Mouse (Mus musculus) liver, embryonic 14.5 days (tissue): ENCODE measurements around the gene Dscam.

Experiments used
- CTCF ChIP-seq: IDR thresholded peaks from 2 replicates; pipeline ENCODE4 v1.5.1; 2016; ENCODE audit warnings: antibody characterized with exemption, low read depth, control low read depth
- EP300 ChIP-seq: IDR thresholded peaks from 2 replicates; pipeline ENCODE4 v1.6.1; 2016; ENCODE audit warnings: antibody characterized with exemption, low read depth

DNA sequence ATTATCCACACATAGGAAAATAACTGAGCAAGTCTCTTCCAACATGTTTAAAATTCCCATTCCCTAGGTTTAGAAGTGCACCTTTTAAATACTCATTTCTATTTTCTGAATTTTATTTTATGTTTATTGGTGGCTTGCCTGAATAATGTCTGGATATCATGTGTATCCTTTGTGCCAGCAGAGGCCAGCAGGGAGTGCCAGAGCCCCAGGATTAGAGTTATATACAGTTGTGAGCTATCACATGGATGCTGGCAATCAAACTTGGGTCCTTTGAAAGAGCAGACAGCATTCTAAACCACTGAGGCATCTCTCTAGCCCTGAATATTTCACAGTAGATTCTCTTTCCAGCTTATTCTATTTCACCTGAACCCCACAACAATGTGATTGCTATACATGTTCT, 271.2 kb downstream of the Dscam start:
- no peak for TF ChIP-seq EP300
- 0 out of 2 replicates have a peak, but pooled peaks have one; percentile 26 for TF ChIP-seq CTCF
